ENCODE assay signal across 15 mouse cellular contexts in the genomic region with DNA sequence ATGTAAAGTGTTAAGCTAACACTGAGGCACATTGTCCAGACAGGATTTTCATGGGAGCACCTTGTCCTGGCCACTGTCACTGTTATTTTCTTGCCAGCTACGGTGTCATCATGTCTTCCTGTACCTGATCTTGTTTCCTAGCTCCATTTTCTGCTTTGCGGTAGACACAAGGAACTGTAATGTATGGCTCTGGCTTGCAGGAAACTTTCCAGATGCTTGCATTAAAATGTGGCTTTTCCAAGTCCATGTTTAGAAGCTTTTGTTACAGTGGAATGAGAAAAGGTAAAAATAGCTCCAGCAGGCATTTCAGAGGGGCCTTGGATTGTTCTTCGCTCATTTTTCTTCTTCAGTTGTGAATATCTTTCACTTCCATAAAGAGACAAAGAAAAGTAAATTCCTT.
"Had no signal": no experiment of that assay in that cellular context is flagged by ENCODE, and none has a peak within 500 bp of the region (broad histone marks: within the 10 kb centered on the region; RNA-seq: fewer than 3 reads in every experiment).

No protein-coding gene starts in this region.

- H3K4me2 ChIP-seq: lung, embryonic 14.5 days; midbrain, embryonic 11.5 days; midbrain, embryonic 13.5 days; midbrain, embryonic 15.5 days; neural tube, embryonic 12.5 days; stomach, embryonic 15.5 days had no signal

- H3K27me3 ChIP-seq: megakaryocyte, embryonic 14.5 days; midbrain, embryonic 13.5 days; midbrain, embryonic 15.5 days; neural tube, embryonic 12.5 days; stomach, embryonic 15.5 days had no signal

- H3K9me3 ChIP-seq: midbrain, embryonic 13.5 days; midbrain, embryonic 15.5 days; neural tube, embryonic 12.5 days; stomach, embryonic 15.5 days had no signal

- H3K36me3 ChIP-seq: midbrain, embryonic 13.5 days; midbrain, embryonic 15.5 days; neural tube, embryonic 12.5 days; stomach, embryonic 15.5 days had no signal

- H3K4me1 ChIP-seq: megakaryocyte, embryonic 14.5 days; midbrain, embryonic 13.5 days; midbrain, embryonic 15.5 days; neural tube, embryonic 12.5 days; stomach, embryonic 15.5 days had no signal

- DNase-seq: lung, adult 18-20 months; lung, embryonic 14.5 days; lung, postnatal 14 days; lung, postnatal 36 days; right cerebral cortex, postnatal 14 days; thymus, adult 18-20 months; thymus, postnatal 14 days; thymus, postnatal 36 days had no signal

- H3K4me3 ChIP-seq: megakaryocyte, embryonic 14.5 days; midbrain, embryonic 13.5 days; midbrain, embryonic 15.5 days; neural tube, embryonic 12.5 days; stomach, embryonic 15.5 days had no signal

- H3K27ac ChIP-seq: macrophage; midbrain, embryonic 13.5 days; midbrain, embryonic 15.5 days; neural tube, embryonic 12.5 days; stomach, embryonic 15.5 days had no signal

- H3K9ac ChIP-seq: lung, embryonic 14.5 days; midbrain, embryonic 13.5 days; midbrain, embryonic 15.5 days; neural tube, embryonic 12.5 days; stomach, embryonic 15.5 days had no signal

- ATAC-seq: midbrain, embryonic 13.5 days; midbrain, embryonic 15.5 days had no signal
